Mouse (Mus musculus): Measurements from ENCODE around the gene Fto.

The Fto gene

GRCm38 (mm10) chr8:91613603-91614002 is 300.3 kb downstream of the Fto start:
- no peak for DNase-seq (ENCODE audit: low read depth)

GRCm38 (mm10) chr8:91615196-91615595 is 301.9 kb downstream of the Fto start:
- DNase-seq (ENCODE audit: low read depth), result peak; percentile 64

GRCm38 (mm10) chr8:91615781-91616683 is 302.7 kb downstream of the Fto start:
- DNase-seq (ENCODE audit: low read depth), result peak; percentile 70

GRCm38 (mm10) chr8:91617772-91618171 is 304.4 kb downstream of the Fto start:
- no peak for DNase-seq (ENCODE audit: low read depth)

GRCm38 (mm10) chr8:91622757-91623156 is 309.4 kb downstream of the Fto start:
- no peak for DNase-seq (ENCODE audit: low read depth)

- no peak for DNase-seq (ENCODE audit: low read depth)
Measured at GRCm38 (mm10) chr8:91625686-91626558, 312.6 kb downstream of the Fto start.

GRCm38 (mm10) chr8:91629594-91629993 is 316.3 kb downstream of the Fto start:
- DNase-seq (ENCODE audit: low read depth), result no peak

GRCm38 (mm10) chr8:91630320-91631033 is 317.2 kb downstream of the Fto start:
- no peak for DNase-seq (ENCODE audit: low read depth)

- no peak for DNase-seq (ENCODE audit: low read depth)
Measured at GRCm38 (mm10) chr8:91632411-91632810, 319.1 kb downstream of the Fto start.

GRCm38 (mm10) chr8:91635406-91635805 is 322.1 kb downstream of the Fto start:
- DNase-seq (ENCODE audit: low read depth), result no peak

- no peak for DNase-seq (ENCODE audit: low read depth)
Measured at GRCm38 (mm10) chr8:91636887-91637286, 323.6 kb downstream of the Fto start.

GRCm38 (mm10) chr8:91637684-91638083 is 324.4 kb downstream of the Fto start:
- no peak for DNase-seq (ENCODE audit: low read depth)

GRCm38 (mm10) chr8:91638256-91638655 is 324.9 kb downstream of the Fto start:
- DNase-seq (ENCODE audit: low read depth), result no peak

- no peak for DNase-seq (ENCODE audit: low read depth)
Measured at GRCm38 (mm10) chr8:91640471-91640870, 327.1 kb downstream of the Fto start.

GRCm38 (mm10) chr8:91645484-91645883 is 332.2 kb downstream of the Fto start:
- DNase-seq (ENCODE audit: low read depth), result no peak

- no peak for DNase-seq (ENCODE audit: low read depth)
Measured at GRCm38 (mm10) chr8:91647959-91648358, 334.6 kb downstream of the Fto start.

- no peak for DNase-seq (ENCODE audit: low read depth)
Measured at GRCm38 (mm10) chr8:91648776-91649175, 335.5 kb downstream of the Fto start.

- DNase-seq (ENCODE audit: low read depth), result no peak
Measured at GRCm38 (mm10) chr8:91653561-91653960, 340.2 kb downstream of the Fto start.

- no peak for DNase-seq (ENCODE audit: low read depth)
Measured at GRCm38 (mm10) chr8:91657381-91657780, 344.1 kb downstream of the Fto start.

- no peak for DNase-seq (ENCODE audit: low read depth)
Measured at GRCm38 (mm10) chr8:91660879-91661278, 347.6 kb downstream of the Fto start.

- no peak for DNase-seq (ENCODE audit: low read depth)
Measured at GRCm38 (mm10) chr8:91669461-91670071, 356.2 kb downstream of the Fto start.

- no peak for DNase-seq (ENCODE audit: low read depth)
Measured at GRCm38 (mm10) chr8:91676928-91677327, 363.6 kb downstream of the Fto start.
